Mouse (Mus musculus) forebrain, embryonic 14.5 days (tissue): ENCODE data around the gene A230050P20Rik. TPM values are rescaled to one million over a fixed set of nuclear protein-coding genes. Genes with fewer than 3 reads are reported as not detected.

ENCODE experiments used
- ATAC-seq: fragments of 200-750 bp; cut with Nextera tagmentation; 2 replicates; pipeline ENCODE4 v1.8.0; 2017; ENCODE audit warnings: mild to moderate bottlenecking, moderate library complexity
- DNase-seq: peaks from one replicate; pipeline ENCODE4 v3.0.0-alpha.2; 2015; ENCODE audit warnings: low spot score
- H3K27ac ChIP-seq: fragments of 300-500 bp; sonication (generic); 2 replicates; pipeline ENCODE4 v1.5.1; 2014; ENCODE audit warnings: low read depth, mild to moderate bottlenecking, control low read depth, low read length, moderate library complexity
- H3K27me3 ChIP-seq: fragments of 300-500 bp; sonication (generic); replicated peaks from 2 replicates; pipeline ENCODE4 v1.6.1; 2014; ENCODE audit warnings: low read length, control low read depth, mixed read lengths; ENCODE audit not compliant: control insufficient read depth, insufficient read depth
- H3K36me3 ChIP-seq: fragments of 300-500 bp; sonication (generic); 2 replicates; pipeline ENCODE4 v1.6.1; 2014; ENCODE audit warnings: low read length, control low read depth; ENCODE audit not compliant: control insufficient read depth, insufficient read depth
- H3K4me1 ChIP-seq: fragments of 300-500 bp; sonication (generic); 2 replicates; pipeline ENCODE4 v1.6.1; 2014; ENCODE audit warnings: antibody characterized with exemption, low read length, control low read depth; ENCODE audit not compliant: control insufficient read depth, insufficient read depth
- H3K4me2 ChIP-seq: fragments of 300-500 bp; sonication (generic); 2 replicates; pipeline ENCODE4 v1.6.1; 2014; ENCODE audit warnings: mild to moderate bottlenecking, control low read depth, low read length
- H3K4me3 ChIP-seq: fragments of 300-500 bp; sonication (generic); 2 replicates; pipeline ENCODE4 v1.5.1; 2014; ENCODE audit warnings: low read depth, low read length, control low read depth
- H3K9ac ChIP-seq: fragments of 300-500 bp; sonication (generic); 2 replicates; pipeline ENCODE4 v1.6.1; 2014; ENCODE audit warnings: mild to moderate bottlenecking, low read length, control low read depth, moderate library complexity
- H3K9me3 ChIP-seq: fragments of 300-500 bp; sonication (generic); replicated peaks from 2 replicates; pipeline ENCODE4 v1.6.1; 2016; ENCODE audit warnings: low read length, control low read depth, mixed read lengths; ENCODE audit not compliant: control insufficient read depth
- WGBS: fragments of 180-500 bp; shearing (Covaris S2); extraction: QIAGEN DNeasy Blood & Tissue Kit; methylation state at CpG from one replicate; pipeline ENCODE4 v1.1.7; 2014; 5-methylcytosine and 5-hydroxymethylcytosine counted together
- polyA plus RNA-seq: library from polyadenylated mRNA; unstranded; fragments of >200 nt; fragmentation: Nextera tagmentation; extraction: Ambion mirVana; gene quantifications from 2 replicates; pipeline ENCODE4 v1.2.1, GENCODE M21; 2014

Gene A230050P20Rik
- polyA plus RNA-seq, 1 experiment from 2014 or later: 0.62 TPM

GRCm38 (mm10) chr9:20897736-20898510, 29.5 kb downstream of the A230050P20Rik start:
- Histone ChIP-seq H3K27me3 (no peaks in the 10 kb centered on the region), H3K4me1 (peaks cover 9% of the 10 kb centered on the region), H3K9ac (peak overlapping the region; percentile 90), H3K9me3 (no peaks in the 10 kb centered on the region), H3K36me3 (peaks cover 43% of the 10 kb centered on the region), H3K4me3 (peak overlapping the region; percentile 94), H3K4me2 (peak overlapping the region; percentile 98), H3K27ac (no peak overlapping the region)
- 8% methylated on average over 23 of the region's 39 CpGs for WGBS
- ATAC-seq: peak; percentile 77
- DNase-seq: no peak

GRCm38 (mm10) chr9:20898511-20899073, 30.1 kb downstream of the A230050P20Rik start, which contains the start of gene Eif3g:
Eif3g (minus strand) TSS chr9:20898623.
- 6% methylated on average over 31 of the region's 34 CpGs for WGBS
- ATAC-seq: peak; percentile 92
- H3K27me3 ChIP-seq: no peaks in the 10 kb centered on the region

GRCm38 (mm10) chr9:20901466-20902173, 33.2 kb downstream of the A230050P20Rik start:
- ATAC-seq: no peak
- H3K4me1 ChIP-seq: peaks cover 9% of the 10 kb centered on the region
- H3K9ac ChIP-seq: 0 out of 2 replicates have a peak overlapping the region, but pooled peaks have one; percentile 17

More at GRCm38 (mm10) chr9:20898511-20899073, 30.1 kb downstream of the A230050P20Rik start, which contains the start of gene Eif3g:
- no peak within 1 kb of the TSS for H3K27ac ChIP-seq
- H3K4me2 ChIP-seq: peak within 1 kb of the TSS; percentile 98
- DNase-seq: peak; percentile 92
- peak within 1 kb of the TSS; percentile 90 for H3K9ac ChIP-seq
- H3K4me1 ChIP-seq: peaks cover 9% of the 10 kb centered on the region
- peak within 1 kb of the TSS; percentile 94 for H3K4me3 ChIP-seq
- no peaks in the 10 kb centered on the region for H3K9me3 ChIP-seq
- H3K36me3 ChIP-seq: peaks cover 37% of the 10 kb centered on the region

GRCm38 (mm10) chr9:20902174-20902491, 33.7 kb downstream of the A230050P20Rik start:
- no peak overlapping the region for H3K4me2 ChIP-seq
- WGBS: 49% methylated on average over 6 of the region's 6 CpGs
- peaks cover 29% of the 10 kb centered on the region for H3K36me3 ChIP-seq
- no peak overlapping the region for H3K27ac ChIP-seq
- no peak overlapping the region for H3K4me3 ChIP-seq
- peaks cover 9% of the 10 kb centered on the region for H3K4me1 ChIP-seq
- no peak for DNase-seq
- 0 out of 2 replicates have a peak overlapping the region, but pooled peaks have one; percentile 17 for H3K9ac ChIP-seq
- no peak for ATAC-seq
- no peaks in the 10 kb centered on the region for H3K27me3 ChIP-seq
- H3K9me3 ChIP-seq: no peaks in the 10 kb centered on the region

More at GRCm38 (mm10) chr9:20901466-20902173, 33.2 kb downstream of the A230050P20Rik start:
- WGBS: 17% methylated on average over 13 of the region's 13 CpGs
- peaks cover 28% of the 10 kb centered on the region for H3K36me3 ChIP-seq
- H3K27ac ChIP-seq: no peak overlapping the region
- no peak overlapping the region for H3K4me3 ChIP-seq
- H3K9me3 ChIP-seq: no peaks in the 10 kb centered on the region
- H3K4me2 ChIP-seq: no peak overlapping the region
- peak; percentile 65 for DNase-seq
- H3K27me3 ChIP-seq: no peaks in the 10 kb centered on the region

GRCm38 (mm10) chr9:20909948-20910347, 41.5 kb downstream of the A230050P20Rik start:
- Histone ChIP-seq H3K27ac (no peak overlapping the region), H3K36me3 (peaks cover 100% of the 10 kb centered on the region), H3K27me3 (no peaks in the 10 kb centered on the region), H3K9me3 (no peaks in the 10 kb centered on the region), H3K4me1 (no peaks in the 10 kb centered on the region), H3K4me3 (no peak overlapping the region), H3K9ac (no peak overlapping the region), H3K4me2 (no peak overlapping the region)
- WGBS: 65% methylated on average over 9 of the region's 9 CpGs
- ATAC-seq (no peak), DNase-seq (no peak)

- DNase-seq (no peak), ATAC-seq (no peak)
- Histone ChIP-seq H3K36me3 (peaks cover 100% of the 10 kb centered on the region), H3K4me1 (no peaks in the 10 kb centered on the region), H3K9ac (no peak overlapping the region), H3K4me3 (no peak overlapping the region), H3K27ac (no peak overlapping the region), H3K4me2 (no peak overlapping the region), H3K9me3 (no peaks in the 10 kb centered on the region), H3K27me3 (no peaks in the 10 kb centered on the region)
- WGBS: 87% methylated on average over 4 of the region's 4 CpGs
Measured at GRCm38 (mm10) chr9:20916160-20916559, 47.7 kb downstream of the A230050P20Rik start.

GRCm38 (mm10) chr9:20923258-20923657, 54.8 kb downstream of the A230050P20Rik start:
- H3K4me1 ChIP-seq: no peaks in the 10 kb centered on the region
- H3K27ac ChIP-seq: no peak overlapping the region
- H3K36me3 ChIP-seq: peaks cover 99% of the 10 kb centered on the region
- ATAC-seq (no peak), DNase-seq (no peak)
- no peak overlapping the region for H3K9ac ChIP-seq
- H3K27me3 ChIP-seq: no peaks in the 10 kb centered on the region
- no peaks in the 10 kb centered on the region for H3K9me3 ChIP-seq
- WGBS: 93% methylated on average over 3 of the region's 3 CpGs
- no peak overlapping the region for H3K4me2 ChIP-seq
- no peak overlapping the region for H3K4me3 ChIP-seq
